Mouse (Mus musculus) skeletal muscle tissue, adult 2 months (tissue): Measurements from ENCODE around the gene 4930523C07Rik.

Experiments used
- DNase-seq: peaks from one replicate; pipeline ENCODE4 v3.0.0-alpha.2; 2012; ENCODE audit warnings: low read depth, low spot score

4930523C07Rik gene

DNA sequence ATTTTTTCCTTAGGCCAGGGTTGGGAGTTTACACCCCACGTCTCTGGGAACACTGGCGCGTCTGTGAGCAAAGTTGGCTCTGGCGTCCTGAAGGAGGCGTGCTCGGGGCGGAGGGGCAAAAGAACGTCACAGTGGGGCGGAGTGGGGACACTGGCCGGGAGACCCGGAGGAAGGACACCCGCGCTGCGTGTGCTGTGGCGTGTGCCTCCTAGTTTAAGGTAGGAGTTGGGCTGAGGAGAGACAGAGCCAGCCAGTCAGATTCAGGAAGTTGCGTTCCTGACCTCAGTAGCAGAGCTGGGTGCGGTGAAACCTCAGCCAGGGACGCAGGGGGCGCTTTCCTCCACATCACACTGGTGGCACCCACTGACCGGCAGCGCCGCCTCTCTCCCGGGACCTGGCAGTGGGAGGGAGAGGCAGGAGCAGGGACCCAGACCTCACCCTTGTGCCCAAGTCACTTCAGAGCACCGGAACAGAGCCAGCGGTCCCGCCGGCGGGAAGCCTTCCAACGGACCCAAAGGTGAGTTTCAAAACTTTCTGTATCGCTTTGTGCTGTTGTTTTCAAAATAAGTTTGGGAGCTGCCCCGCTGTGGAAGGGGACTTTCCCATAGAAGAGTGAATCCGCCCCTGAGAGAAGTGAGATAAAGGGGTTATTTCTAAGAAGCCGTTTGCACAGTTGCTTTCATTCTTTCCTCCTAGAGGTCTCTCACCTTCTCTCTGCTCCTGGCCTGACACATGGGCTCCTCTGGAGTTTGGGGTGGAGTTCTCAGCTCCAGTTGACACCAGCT lies at the start of gene 4930523C07Rik:
Gene 4930523C07Rik, plus strand, starts transcription at position 146 of the 785 bp plus-strand sequence.
- DNase-seq = peak; percentile 31

DNA sequence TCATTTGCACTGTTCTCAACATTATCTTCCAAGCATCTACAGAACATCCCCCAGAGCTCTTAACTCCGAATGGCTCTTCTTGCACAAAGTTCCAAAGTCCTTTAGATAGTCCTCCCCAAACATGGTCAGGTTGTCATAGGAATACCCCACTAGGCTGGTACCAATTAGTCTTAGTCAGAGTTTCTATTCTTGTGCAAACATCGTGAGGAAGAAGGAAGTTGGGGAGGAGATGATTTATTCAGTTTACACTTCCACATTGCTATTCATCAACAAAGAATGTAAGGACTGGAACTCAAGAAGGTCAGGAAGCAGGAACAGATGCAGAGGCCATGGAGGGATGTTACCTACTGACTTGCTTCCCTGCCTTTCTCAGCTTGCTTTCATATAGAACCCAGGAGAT lies 46.9 kb upstream of the 4930523C07Rik start:
- DNase-seq = no peak

- no peak for DNase-seq
These were observed 45.8 kb upstream of the 4930523C07Rik start for GRCm38 (mm10) chr1:159998349-159998748.

DNA sequence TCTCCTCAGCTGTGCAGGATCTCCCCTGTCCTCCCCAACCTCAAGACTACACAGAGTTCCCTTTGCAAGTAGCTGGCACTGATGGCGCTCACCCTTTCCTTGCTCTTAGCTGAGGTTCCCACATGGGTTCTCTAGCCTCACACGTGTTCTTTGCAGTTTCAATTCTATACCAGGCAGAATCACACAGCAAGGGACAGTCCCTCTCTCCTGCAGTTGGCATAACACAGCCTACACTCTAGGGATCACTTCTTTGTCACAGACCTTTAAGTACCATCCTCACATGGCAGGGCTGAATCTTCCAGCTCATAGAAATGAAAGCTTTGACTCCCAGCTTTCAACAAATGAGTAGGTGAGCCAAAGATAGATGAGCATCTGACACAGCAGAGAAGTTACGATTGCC lies 45.0 kb upstream of the 4930523C07Rik start:
- no peak for DNase-seq

- DNase-seq = no peak
These were observed 38.9 kb upstream of the 4930523C07Rik start for GRCm38 (mm10) chr1:160005319-160005718.

- no peak for DNase-seq
These were observed 37.1 kb upstream of the 4930523C07Rik start for GRCm38 (mm10) chr1:160006919-160007588.

DNA sequence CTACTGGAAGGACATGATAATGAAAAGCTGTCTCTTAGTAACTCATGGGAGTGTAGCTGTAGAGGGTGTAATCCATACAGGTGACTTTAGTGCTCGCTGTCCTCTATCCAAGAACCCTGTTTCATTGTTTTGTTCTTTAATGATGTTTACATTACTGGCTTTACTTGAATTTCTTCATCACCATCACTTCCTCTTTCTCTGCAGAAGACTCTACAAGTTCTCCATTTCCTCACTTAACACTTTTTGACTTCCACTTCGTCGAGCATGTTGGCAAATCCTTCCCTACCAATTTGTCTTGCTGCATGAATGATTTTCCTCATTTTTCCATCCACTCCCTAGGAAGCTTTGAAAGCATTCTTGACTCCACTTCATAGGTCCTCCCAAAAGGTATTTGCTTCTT lies 31.1 kb upstream of the 4930523C07Rik start:
- DNase-seq = no peak

DNA sequence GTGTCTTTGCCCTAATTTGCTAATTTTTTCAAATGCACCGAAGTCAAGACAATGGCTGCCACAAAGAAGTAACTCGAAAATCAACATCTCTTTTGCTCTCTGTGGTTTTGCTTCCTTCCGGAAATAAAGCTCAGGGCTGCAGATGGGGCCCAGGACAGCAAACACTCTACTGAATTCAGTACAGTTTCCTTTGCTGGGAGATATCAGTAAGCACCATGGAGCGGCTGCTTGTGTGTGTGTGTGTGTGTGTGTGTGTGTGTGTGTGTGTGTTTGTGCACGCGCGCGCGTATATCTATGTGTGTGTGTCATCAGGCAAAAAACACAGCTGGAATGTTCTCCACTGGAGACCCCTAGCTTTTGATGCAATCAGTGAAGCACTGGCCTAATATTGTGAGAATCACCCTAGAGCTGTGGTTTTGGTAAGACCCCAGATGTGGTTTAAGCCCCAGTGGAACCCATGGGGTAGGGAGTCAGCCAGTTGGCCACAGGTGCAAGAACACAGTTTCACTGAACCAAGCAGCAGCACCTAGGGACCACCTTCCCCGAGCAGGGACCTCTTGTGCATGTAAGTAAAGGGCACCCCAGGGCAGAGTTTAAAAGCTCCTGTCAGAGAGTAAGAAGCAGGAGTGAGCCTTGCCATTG lies 19.7 kb upstream of the 4930523C07Rik start:
- DNase-seq = no peak

DNA sequence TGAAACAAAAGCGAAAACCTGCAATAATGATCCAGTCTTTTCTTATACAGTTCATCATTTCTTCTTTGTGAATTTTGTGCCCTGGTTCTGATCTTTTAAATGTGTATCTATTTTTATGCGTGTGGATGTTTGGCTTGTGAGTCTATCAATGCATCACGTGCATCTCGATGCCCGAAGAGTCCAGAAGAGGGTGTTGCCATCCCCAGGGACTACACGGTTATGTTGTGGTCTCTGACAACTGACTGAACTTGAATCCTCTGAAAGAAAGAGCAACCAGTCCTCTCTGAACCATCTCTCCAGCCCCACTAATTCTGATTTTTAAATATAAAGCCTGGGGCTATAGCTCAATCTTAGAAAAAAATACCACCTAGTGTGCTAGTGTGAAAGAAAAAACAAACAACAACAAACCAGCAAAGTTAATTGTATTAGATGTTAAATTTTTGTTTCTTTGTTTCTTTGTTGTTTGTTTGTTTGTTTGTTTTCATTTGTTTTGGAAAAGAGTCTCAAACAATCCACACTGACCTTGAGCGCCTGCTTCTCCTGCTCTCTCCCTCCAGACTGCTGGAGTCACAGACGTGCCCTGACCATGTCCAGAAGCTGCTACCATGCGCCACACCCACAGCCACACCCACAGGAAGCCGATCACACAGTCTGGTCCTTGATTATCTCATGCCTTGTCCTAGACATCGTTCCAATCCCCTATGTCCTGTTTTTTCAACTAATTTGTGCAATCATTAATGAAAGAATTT lies 18.9 kb upstream of the 4930523C07Rik start:
- DNase-seq = no peak

- no peak for DNase-seq
These were observed 18.3 kb upstream of the 4930523C07Rik start for GRCm38 (mm10) chr1:160025895-160026255.

GRCm38 (mm10) chr1:160027939-160028338 lies 16.2 kb upstream of the 4930523C07Rik start:
- DNase-seq = no peak

- DNase-seq = no peak
These were observed 10.1 kb upstream of the 4930523C07Rik start for GRCm38 (mm10) chr1:160033948-160034598.

DNA sequence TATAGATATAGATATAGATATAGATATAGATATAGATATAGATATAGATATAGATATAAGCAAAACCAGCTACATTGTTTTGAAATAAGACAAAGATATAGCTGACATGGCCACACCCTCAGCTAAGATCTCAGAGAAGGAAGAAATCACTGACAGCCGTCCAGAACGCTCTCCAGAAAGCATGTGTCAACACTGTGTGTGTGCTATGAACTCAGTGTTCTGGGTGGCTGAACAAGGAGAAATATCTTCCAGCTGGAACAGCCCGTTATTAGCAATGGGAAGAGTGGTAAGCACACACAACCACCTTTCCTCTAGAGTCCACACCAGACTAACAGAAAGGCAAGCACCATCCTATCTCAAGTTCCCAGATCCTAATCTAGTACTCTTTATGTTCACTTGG lies 8.6 kb upstream of the 4930523C07Rik start:
- peak; percentile 42 for DNase-seq

DNA sequence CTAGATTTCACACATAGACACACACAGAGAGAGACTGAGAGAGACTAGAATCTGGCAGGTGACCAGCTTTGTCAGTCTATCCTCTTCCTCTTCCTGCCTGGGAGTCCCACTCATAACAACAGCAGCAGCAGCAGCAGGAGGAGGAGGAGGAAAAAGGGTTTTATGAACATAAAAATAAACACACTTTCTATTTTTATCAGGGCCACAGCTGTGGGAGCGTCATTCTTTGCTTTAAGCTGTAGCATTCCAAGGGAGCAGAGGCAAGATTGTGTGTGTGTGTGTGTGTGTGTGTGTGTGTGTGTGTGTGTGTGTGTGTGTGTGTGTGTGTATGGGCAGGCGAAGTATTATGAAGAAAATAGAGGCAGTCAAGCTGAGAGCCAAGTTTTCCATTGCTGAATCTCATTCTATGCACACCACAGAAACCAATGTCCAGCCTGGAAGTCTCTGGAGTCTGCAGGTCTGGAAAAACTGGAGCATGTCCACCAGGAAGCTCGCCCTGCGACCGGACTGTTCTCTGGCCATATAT lies 7.1 kb upstream of the 4930523C07Rik start:
- DNase-seq = peak; percentile 43

DNA sequence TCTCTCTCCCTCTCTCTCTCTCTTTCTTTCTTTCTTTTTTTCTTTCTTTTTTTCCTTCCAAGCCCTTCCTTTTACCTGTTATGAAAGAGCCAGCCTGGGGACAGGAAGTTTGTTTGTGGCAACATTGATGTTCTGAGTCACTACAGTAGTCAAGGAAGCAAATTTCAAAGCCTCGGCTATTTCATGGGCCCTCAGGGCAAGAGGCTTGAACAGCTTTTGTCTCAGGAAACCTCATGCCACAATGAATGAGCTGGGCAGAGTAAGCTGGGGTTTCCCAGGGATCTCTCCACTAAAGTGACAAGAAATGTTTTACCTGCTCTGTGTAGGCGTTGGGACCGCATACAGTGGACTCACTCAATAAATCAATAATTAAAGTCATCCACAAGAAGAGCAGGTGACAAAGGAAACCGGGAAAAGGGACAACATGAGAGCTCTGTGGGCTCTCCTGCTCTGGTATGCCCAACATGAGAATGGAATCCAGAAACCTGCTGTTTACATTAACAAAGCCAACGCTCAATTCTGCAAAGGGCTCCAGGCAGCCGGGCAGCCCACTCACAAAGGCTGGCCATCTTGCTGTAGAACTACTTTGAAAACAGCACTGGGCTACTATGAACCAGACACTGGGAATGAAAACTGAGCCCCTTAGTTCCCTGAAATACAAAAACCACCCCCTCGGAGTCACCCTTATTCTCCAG lies 4.1 kb upstream of the 4930523C07Rik start:
- no peak for DNase-seq

GRCm38 (mm10) chr1:160041264-160041775 lies 2.9 kb upstream of the 4930523C07Rik start:
- DNase-seq = no peak

DNA sequence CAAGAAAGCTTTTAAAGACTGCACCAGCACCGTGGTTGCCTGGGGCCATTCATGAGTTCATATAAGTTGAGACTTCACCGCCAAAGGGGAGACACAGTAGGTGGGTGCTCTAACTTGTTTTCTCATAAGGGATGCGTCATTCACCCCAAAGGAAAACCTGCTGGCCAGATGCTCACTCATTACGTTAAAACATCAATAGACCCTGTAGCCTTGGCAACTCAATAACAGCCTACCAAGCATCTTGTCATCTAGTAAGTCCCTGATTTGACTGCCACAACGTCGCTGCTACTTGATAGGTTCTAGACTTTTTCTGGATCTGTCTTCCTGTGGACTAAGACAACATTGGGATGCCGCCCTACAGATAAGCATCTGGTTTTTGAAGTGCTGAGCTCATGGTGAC lies 1.8 kb upstream of the 4930523C07Rik start:
- DNase-seq = no peak

DNA sequence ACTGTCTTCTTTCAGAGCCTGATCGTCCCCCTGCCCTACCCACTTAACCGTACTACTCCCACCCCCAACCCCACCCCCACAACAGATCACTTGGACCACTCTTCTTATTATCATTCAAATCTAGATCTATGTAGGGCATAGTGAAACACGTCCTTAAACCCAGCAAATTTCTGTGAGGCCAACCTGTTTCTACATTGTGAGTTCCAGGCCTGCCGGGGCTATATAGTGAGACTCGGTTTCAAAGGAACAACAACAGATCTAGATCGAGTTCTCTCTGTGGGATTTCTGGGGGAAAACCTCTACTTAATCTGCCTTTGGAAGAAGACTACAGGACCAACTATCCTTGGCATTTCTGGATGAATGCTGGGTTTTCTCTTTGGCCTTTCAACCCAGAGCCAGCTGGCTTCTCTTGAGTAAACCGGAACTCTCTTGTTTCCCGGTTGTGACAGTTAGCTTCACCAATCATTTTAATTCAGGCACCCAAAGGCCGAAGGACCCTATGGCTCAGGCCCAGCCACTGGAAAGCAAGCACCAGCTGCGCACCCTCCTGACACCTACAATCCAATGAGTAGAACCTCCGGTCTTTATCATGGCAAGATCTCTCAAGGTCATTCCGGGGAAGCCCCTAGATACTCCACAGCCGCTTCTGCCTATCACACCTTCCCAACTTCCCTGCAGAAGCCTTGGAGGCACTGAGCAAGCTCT lies 759 bp upstream of the 4930523C07Rik start:
- no peak for DNase-seq

DNA sequence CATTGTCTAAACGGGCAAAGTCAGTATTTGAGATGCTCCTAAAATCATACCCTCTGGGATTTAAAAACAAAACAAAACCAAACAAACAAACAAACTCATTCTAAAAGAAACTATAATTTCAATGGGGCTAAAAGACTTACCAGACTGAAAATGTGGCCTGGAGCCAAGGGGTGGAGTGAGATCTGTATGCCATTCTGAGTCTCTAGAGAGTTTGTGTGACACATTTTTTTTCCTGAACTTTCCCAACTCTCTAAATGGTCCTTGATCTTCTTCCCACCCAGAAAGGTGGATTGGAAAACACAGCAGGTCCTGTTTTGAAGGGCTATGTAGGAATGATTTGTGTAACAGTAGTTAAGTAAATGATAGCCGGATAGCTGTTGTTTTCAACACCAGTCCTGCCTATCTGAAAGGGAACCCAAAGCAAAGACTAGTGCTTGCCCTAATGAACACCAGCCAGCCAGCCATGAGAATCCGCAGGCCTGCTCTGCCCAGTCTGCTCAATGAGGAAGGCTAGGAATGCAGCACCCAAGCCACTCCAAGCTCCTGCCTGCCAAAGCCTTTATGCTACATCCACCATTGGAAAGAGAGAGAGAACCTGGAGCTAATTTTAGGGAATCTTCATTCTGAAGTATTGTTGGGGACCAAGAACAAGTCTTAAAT lies 1.0 kb downstream of the 4930523C07Rik start:
- DNase-seq = no peak
